Mouse (Mus musculus) C2C12 (cell line): ENCODE measurements around the gene Fam120b.

Source experiments
- CTCF ChIP-seq: IDR thresholded peaks from one replicate; pipeline ENCODE4 v1.5.1; 2011; ENCODE audit not compliant: control insufficient read depth, insufficient read depth, insufficient read length
- USF1 ChIP-seq: IDR thresholded peaks from one replicate; pipeline ENCODE4 v1.6.1; 2011; ENCODE audit warnings: low read depth, mild to moderate bottlenecking, control low read depth, moderate library complexity

- no peak for TF ChIP-seq CTCF
- no peak for TF ChIP-seq USF1
These were observed 5.7 kb downstream of the Fam120b start for GRCm38 (mm10) chr17:15401716-15402115.
